Mouse (Mus musculus): ENCODE data around the gene Clca4a. TPM values are rescaled to one million over a fixed set of nuclear protein-coding genes. Genes with fewer than 3 reads are reported as not detected.
A peak's percentile ranks its signal among the peaks of the same experiment; 100 is the strongest.

Clca4a gene
- polyA plus RNA-seq (2015; fragmentation: Nextera tagmentation; extraction: Ambion mirVana), result 0.06 TPM in 1 of 2 replicates, not detected in the other

- Histone ChIP-seq H3K9me3 (no peaks in the 10 kb centered on the region), H3K4me2 (replicated peaks) (no peak within 1 kb of the TSS), H3K27ac (no peak within 1 kb of the TSS), H3K4me3 (replicated peaks) (no peak within 1 kb of the TSS), H3K27me3 (replicated peaks) (no peaks in the 10 kb centered on the region), H3K9ac (no peak within 1 kb of the TSS), H3K4me1 (replicated peaks) (no peaks in the 10 kb centered on the region), H3K36me3 (no peaks in the 10 kb centered on the region)
- ATAC-seq, result no peak
Measured at GRCm38 (mm10) chr3:144974945-144975344, at the start of gene Clca4a. Gene Clca4a (minus strand): TSS chr3:144975045.

GRCm38 (mm10) chr3:145017807-145018206 is 43.0 kb upstream of the Clca4a start:
- Histone ChIP-seq H3K4me1 (replicated peaks) (no peaks in the 10 kb centered on the region), H3K4me3 (replicated peaks) (no peak overlapping the region), H3K9me3 (no peaks in the 10 kb centered on the region), H3K27me3 (replicated peaks) (no peaks in the 10 kb centered on the region), H3K27ac (no peak overlapping the region), H3K9ac (no peak overlapping the region), H3K4me2 (replicated peaks) (no peak overlapping the region), H3K36me3 (no peaks in the 10 kb centered on the region)
- ATAC-seq, result no peak
- 68% methylated on average over 3 of the region's 3 CpGs for whole genome bisulfite sequencing

GRCm38 (mm10) chr3:145004422-145004821 is 29.6 kb upstream of the Clca4a start:
- H3K27ac ChIP-seq, result no peak overlapping the region
- ATAC-seq, result no peak
- WGBS, result 34% methylated on average over 5 of the region's 5 CpGs
- H3K4me1 ChIP-seq (replicated peaks), result no peaks in the 10 kb centered on the region
- no peak overlapping the region for H3K4me2 ChIP-seq (replicated peaks)
- no peaks in the 10 kb centered on the region for H3K9me3 ChIP-seq
- H3K4me3 ChIP-seq (replicated peaks), result no peak overlapping the region
- H3K27me3 ChIP-seq (replicated peaks), result no peaks in the 10 kb centered on the region
- H3K9ac ChIP-seq, result no peak overlapping the region
- H3K36me3 ChIP-seq, result no peaks in the 10 kb centered on the region

GRCm38 (mm10) chr3:145000912-145001311 is 26.1 kb upstream of the Clca4a start:
- Histone ChIP-seq H3K36me3 (no peaks in the 10 kb centered on the region), H3K4me2 (replicated peaks) (no peak overlapping the region), H3K27me3 (replicated peaks) (no peaks in the 10 kb centered on the region), H3K4me3 (replicated peaks) (no peak overlapping the region), H3K9ac (no peak overlapping the region), H3K27ac (no peak overlapping the region), H3K9me3 (no peaks in the 10 kb centered on the region), H3K4me1 (replicated peaks) (no peaks in the 10 kb centered on the region)
- 62% methylated on average over 1 of the region's 1 CpGs for WGBS
- no peak for ATAC-seq

GRCm38 (mm10) chr3:144993055-144993454 is 18.2 kb upstream of the Clca4a start:
- Histone ChIP-seq H3K9me3 (no peaks in the 10 kb centered on the region), H3K4me2 (replicated peaks) (no peak overlapping the region), H3K9ac (no peak overlapping the region), H3K27ac (no peak overlapping the region), H3K27me3 (replicated peaks) (no peaks in the 10 kb centered on the region), H3K36me3 (no peaks in the 10 kb centered on the region), H3K4me3 (replicated peaks) (no peak overlapping the region), H3K4me1 (replicated peaks) (no peaks in the 10 kb centered on the region)
- ATAC-seq, result peak; percentile 91
- WGBS, result 56% methylated on average over 5 of the region's 5 CpGs

- Histone ChIP-seq H3K4me2 (replicated peaks) (no peak overlapping the region), H3K4me1 (replicated peaks) (no peaks in the 10 kb centered on the region), H3K9ac (no peak overlapping the region), H3K9me3 (no peaks in the 10 kb centered on the region), H3K4me3 (replicated peaks) (no peak overlapping the region), H3K27ac (no peak overlapping the region), H3K27me3 (replicated peaks) (no peaks in the 10 kb centered on the region), H3K36me3 (no peaks in the 10 kb centered on the region)
- ATAC-seq, result peak; percentile 71
Measured at GRCm38 (mm10) chr3:144992618-144993017, 17.8 kb upstream of the Clca4a start.

- no peaks in the 10 kb centered on the region for H3K9me3 ChIP-seq
- no peak overlapping the region for H3K9ac ChIP-seq
- no peak overlapping the region for H3K4me2 ChIP-seq (replicated peaks)
- no peaks in the 10 kb centered on the region for H3K36me3 ChIP-seq
- H3K27me3 ChIP-seq (replicated peaks), result no peaks in the 10 kb centered on the region
- no peak for ATAC-seq
- WGBS, result 62% methylated on average over 5 of the region's 5 CpGs
- no peaks in the 10 kb centered on the region for H3K4me1 ChIP-seq (replicated peaks)
- H3K4me3 ChIP-seq (replicated peaks), result no peak overlapping the region
- H3K27ac ChIP-seq, result no peak overlapping the region
Measured at GRCm38 (mm10) chr3:144985890-144986289, 11.0 kb upstream of the Clca4a start.

- WGBS, result 76% methylated on average over 6 of the region's 6 CpGs
- no peak overlapping the region for H3K27ac ChIP-seq
- no peaks in the 10 kb centered on the region for H3K9me3 ChIP-seq
- 0 out of 2 replicates have a peak, but pooled peaks have one; percentile 31 for ATAC-seq
- no peak overlapping the region for H3K9ac ChIP-seq
- H3K4me2 ChIP-seq (replicated peaks), result no peak overlapping the region
- no peaks in the 10 kb centered on the region for H3K4me1 ChIP-seq (replicated peaks)
- no peaks in the 10 kb centered on the region for H3K27me3 ChIP-seq (replicated peaks)
- no peak overlapping the region for H3K4me3 ChIP-seq (replicated peaks)
- H3K36me3 ChIP-seq, result no peaks in the 10 kb centered on the region
Measured at GRCm38 (mm10) chr3:144980551-144980950, 5.7 kb upstream of the Clca4a start.

- Histone ChIP-seq H3K9me3 (no peaks in the 10 kb centered on the region), H3K9ac (no peak overlapping the region), H3K27me3 (replicated peaks) (no peaks in the 10 kb centered on the region), H3K27ac (no peak overlapping the region), H3K36me3 (no peaks in the 10 kb centered on the region), H3K4me1 (replicated peaks) (no peaks in the 10 kb centered on the region), H3K4me3 (replicated peaks) (no peak overlapping the region), H3K4me2 (replicated peaks) (no peak overlapping the region)
- 55% methylated on average over 4 of the region's 4 CpGs for WGBS
- ATAC-seq, result no peak
Measured at GRCm38 (mm10) chr3:144977631-144978030, 2.8 kb upstream of the Clca4a start.

- Histone ChIP-seq H3K36me3 (no peaks in the 10 kb centered on the region), H3K4me3 (replicated peaks) (no peak overlapping the region), H3K9me3 (no peaks in the 10 kb centered on the region), H3K9ac (no peak overlapping the region), H3K27ac (no peak overlapping the region), H3K4me2 (replicated peaks) (no peak overlapping the region), H3K27me3 (replicated peaks) (no peaks in the 10 kb centered on the region), H3K4me1 (replicated peaks) (no peaks in the 10 kb centered on the region)
- no peak for ATAC-seq
- WGBS, result 80% methylated on average over 1 of the region's 1 CpGs
Measured at GRCm38 (mm10) chr3:144976091-144976490, 1.2 kb upstream of the Clca4a start.

GRCm38 (mm10) chr3:144971553-144972270 is 3.1 kb downstream of the Clca4a start:
- peak; percentile 82 for ATAC-seq
- Histone ChIP-seq H3K4me3 (replicated peaks) (no peak overlapping the region), H3K27ac (no peak overlapping the region), H3K9ac (no peak overlapping the region), H3K36me3 (no peaks in the 10 kb centered on the region), H3K9me3 (no peaks in the 10 kb centered on the region), H3K4me2 (replicated peaks) (no peak overlapping the region), H3K4me1 (replicated peaks) (no peaks in the 10 kb centered on the region), H3K27me3 (replicated peaks) (no peaks in the 10 kb centered on the region)
- 73% methylated on average over 9 of the region's 9 CpGs for WGBS

- Histone ChIP-seq H3K4me3 (replicated peaks) (no peak overlapping the region), H3K9ac (no peak overlapping the region), H3K36me3 (no peaks in the 10 kb centered on the region), H3K27ac (no peak overlapping the region), H3K27me3 (replicated peaks) (no peaks in the 10 kb centered on the region), H3K9me3 (no peaks in the 10 kb centered on the region), H3K4me2 (replicated peaks) (no peak overlapping the region), H3K4me1 (replicated peaks) (no peaks in the 10 kb centered on the region)
- 79% methylated on average over 1 of the region's 1 CpGs for WGBS
- no peak for ATAC-seq
Measured at GRCm38 (mm10) chr3:144969755-144970154, 5.1 kb downstream of the Clca4a start.

- H3K27me3 ChIP-seq (replicated peaks), result no peaks in the 10 kb centered on the region
- no peak overlapping the region for H3K4me2 ChIP-seq (replicated peaks)
- WGBS, result 40% methylated on average over 4 of the region's 4 CpGs
- no peak overlapping the region for H3K27ac ChIP-seq
- H3K9me3 ChIP-seq, result no peaks in the 10 kb centered on the region
- H3K4me1 ChIP-seq (replicated peaks), result no peaks in the 10 kb centered on the region
- ATAC-seq, result peak; percentile 56
- H3K36me3 ChIP-seq, result no peaks in the 10 kb centered on the region
- H3K9ac ChIP-seq, result no peak overlapping the region
- no peak overlapping the region for H3K4me3 ChIP-seq (replicated peaks)
Measured at GRCm38 (mm10) chr3:144966074-144966473, 8.8 kb downstream of the Clca4a start.

Measured in intestine, embryonic 15.5 days (tissue).